Mouse (Mus musculus): ENCODE measurements at regions not wholly inside any gene's neighbourhood (a gene's known extent, or its start where the extent isn't known, plus 50 kb on each side); places are given as distances from the start of the nearest gene placed in this dataset.

DNA sequence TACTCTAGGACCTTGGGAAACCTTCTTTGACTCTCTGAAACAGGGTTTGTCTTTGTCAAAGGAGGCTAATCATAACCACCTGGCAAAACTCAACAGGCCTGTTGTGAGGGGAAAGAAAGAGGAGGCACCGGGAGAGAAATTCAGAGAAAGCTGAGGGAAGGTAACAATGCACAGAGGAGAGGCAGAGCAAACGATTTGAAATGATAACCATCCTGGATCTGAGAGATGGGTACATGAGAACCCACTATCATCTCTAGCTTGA, 108.3 kb upstream of the Zfp703 start:
- TF ChIP-seq GATA1 (IDR thresholded peaks at IDR 0.05; ENCODE audit: low read length), result no peak

DNA sequence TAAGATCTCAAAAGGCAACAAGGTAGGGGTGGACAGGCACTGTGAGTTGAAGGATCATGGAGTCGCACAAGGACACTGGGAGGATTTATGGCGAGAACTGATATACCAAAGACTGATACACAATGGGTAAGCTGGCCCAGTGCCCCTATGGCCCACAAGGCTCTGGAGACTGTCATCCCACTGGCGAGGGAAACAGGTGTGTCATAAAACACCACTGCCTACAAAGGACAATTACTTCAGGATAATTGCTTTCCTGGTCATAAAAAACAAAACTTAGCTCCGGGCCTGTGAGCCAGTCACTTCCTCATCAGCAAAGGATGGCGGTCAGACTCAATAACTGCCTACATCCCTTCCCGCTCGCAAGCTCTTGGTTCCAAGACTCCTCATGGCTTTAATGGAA, 105.3 kb upstream of the Zfp703 start:
- no peak for TF ChIP-seq GATA1 (IDR thresholded peaks at IDR 0.05; ENCODE audit: low read length)

DNA sequence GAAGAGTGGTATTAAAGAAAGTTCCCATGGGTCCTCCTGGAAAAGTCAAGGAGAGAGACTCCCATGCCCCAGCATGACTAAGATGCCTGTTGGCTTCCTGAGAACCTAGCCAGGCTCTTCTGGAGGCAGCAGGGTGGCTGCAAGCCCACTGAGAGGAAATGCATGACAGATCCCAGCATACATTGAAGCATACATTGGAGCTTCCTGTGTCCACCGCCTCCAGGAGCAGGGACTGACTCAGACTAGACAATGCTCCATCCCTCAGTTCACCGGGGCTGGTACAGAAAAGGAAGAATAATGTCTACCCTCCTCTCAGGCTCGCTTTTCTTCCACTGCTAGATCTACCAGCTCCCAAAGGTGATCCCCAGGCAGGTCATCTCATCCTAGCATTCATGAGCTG, 104.7 kb upstream of the Zfp703 start:
- TF ChIP-seq GATA1 (IDR thresholded peaks at IDR 0.05; ENCODE audit: low read length), result no peak

DNA sequence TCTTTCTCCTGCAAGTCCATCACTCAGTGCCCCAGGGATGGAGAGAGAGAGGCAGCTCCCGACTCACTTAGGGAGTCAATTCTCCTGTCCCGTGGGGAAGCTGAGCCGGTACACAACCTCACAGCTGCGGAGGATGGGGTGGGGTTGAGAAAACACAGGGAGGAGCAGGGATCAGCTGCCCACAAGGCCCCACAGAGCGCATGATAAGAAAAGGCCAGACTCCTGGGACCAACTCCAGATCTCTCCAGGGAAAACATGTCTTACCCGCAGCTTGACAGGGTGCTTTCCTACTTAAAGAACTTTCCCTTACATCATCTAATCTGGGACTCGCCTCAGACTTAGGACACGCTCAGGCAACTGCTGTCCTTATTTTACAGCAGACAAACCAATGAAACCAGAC, 104.3 kb upstream of the Zfp703 start:
- TF ChIP-seq GATA1 (IDR thresholded peaks at IDR 0.05; ENCODE audit: low read length), result no peak

DNA sequence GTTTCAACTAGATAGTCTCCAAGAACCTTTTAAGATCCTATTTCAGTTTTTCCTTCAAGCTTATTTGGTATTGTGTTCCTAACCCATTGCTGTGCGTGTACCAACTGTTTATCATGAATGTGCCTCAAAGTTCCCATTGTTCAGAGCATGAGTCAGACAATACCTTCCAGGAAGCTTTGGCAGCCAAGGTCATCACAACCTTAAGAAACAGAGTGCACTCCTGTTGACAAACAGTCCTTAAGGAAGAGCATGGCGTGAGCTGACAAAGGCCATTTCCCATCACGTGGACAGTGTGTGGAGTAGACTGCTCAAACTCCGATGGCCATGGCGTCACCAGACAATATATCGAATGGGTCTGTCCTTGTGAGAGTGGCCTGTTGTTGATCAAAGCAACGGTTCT, 96.9 kb upstream of the Zfp703 start:
- no peak for TF ChIP-seq GATA1 (IDR thresholded peaks at IDR 0.05; ENCODE audit: low read length)

DNA sequence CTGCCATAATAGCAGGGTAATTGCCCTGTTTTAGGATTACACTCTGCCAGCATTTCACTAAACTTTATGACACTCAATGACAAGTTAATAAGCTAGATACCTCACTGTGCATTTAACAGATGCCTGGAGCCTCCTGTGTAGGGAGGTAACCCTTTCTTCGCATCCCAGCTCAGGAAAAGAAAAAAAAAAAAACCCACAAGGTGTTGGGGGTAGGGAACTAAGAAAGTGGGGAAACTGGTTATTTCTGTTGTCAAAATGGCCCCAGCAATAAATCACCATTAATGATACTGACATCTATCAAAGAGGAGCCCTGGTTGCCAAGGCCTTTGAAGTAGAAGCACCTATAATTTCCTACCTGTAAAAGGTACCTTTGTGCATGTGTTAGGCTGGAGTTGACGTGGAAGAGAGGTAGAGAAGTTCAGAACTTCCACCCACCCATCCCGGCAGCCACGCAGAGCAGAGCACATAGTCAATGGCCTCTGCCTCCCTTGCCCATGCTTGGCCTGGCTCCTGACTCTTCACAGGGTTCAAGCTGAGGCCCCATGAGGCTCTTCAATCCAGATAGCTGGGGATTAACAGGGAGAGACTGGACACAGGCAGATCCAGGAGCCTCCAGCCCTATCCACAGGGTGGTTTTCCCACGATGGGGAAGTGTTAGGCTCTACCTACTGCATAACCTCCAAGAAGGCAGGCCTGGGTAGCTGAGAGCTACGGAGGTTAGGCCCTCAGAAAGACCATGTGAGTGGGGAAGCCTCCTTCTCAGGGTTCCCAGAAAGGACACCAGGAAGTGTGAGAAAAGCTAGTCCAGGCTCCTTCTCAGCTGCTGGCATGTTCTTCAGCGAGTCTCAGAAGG, 95.6 kb upstream of the Zfp703 start:
- no peak for TF ChIP-seq GATA1 (IDR thresholded peaks at IDR 0.05; ENCODE audit: low read length)

DNA sequence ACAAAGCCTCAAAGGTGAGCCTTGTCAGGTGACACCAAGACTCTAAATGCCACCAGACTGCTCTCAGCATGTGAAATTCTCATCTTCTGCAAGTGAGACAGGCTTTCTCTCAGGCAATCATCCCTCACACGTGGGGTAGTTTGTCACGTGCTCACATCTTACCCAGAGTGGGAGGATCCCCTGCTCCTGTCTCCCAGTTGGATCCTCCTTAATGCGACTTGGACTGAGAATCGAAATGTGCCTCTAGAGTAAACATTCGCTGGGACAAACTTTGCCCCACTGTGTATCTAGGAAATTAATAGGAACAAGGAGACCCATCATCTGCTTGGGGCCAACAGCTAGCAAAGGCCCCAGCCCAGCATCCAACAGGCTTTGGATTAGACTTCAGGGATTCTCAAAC, 94.5 kb upstream of the Zfp703 start:
- no peak for TF ChIP-seq GATA1 (IDR thresholded peaks at IDR 0.05; ENCODE audit: low read length)

DNA sequence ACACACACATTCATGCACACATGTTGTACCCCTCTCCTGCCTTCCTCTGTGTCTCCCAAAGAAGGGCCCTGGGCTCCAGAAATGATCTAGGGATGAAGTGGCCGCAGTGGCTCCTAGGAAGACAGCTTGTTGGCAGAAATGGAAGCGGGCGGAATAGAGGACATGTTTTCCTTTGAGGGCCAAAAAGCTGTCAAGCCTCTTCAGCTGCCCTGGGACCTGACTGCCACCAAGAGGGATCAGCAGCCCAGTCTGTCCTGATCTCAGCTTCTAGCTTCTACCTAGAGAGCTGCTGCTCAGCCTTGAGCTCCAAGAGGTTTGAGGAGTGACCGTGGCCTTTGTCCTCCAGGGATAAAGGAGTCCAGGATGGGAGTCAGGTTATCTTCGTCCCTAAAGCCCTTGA, 93.8 kb upstream of the Zfp703 start:
- TF ChIP-seq GATA1 (IDR thresholded peaks at IDR 0.05; ENCODE audit: low read length), result no peak

DNA sequence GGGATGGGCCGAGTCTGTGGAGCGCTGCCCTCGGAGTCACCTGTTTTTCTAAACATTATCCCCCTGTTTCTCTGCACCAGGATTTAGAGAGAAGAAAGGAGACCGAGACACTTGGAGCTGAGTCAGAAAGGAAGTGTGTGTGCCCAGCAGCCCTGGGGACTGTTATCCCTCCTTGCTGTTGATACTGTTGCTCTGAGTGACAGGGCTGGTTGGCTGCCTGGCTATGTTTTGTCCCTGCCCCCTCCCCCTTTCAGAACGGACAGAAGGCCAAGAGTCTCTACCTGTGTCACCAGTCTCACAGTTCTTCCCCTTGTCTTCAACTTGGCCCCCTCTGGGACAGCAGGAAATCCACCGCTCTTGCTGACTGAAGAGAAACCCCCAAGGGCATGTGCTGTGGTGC, 93.4 kb upstream of the Zfp703 start:
- no peak for TF ChIP-seq GATA1 (IDR thresholded peaks at IDR 0.05; ENCODE audit: low read length)

DNA sequence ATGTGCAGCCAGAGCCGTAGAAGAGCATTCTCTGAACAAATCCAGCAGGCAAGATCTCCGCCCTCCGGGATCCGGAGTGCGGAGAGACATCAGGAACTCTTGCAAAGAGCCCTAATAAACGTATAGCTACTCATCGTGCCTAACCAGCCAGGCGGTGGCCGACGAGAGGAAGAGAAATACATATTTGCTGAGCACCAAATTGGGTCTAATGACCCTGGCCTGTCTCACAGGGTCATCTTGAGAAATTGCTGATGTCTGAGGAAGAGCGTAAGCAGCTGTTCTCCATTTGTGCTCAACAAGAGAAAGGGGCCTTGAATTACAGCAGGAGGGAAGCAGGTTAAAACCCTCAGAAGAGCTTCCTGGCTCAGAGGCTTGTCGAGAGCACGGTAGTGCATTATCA, 92.8 kb upstream of the Zfp703 start:
- no peak for TF ChIP-seq GATA1 (IDR thresholded peaks at IDR 0.05; ENCODE audit: low read length)

DNA sequence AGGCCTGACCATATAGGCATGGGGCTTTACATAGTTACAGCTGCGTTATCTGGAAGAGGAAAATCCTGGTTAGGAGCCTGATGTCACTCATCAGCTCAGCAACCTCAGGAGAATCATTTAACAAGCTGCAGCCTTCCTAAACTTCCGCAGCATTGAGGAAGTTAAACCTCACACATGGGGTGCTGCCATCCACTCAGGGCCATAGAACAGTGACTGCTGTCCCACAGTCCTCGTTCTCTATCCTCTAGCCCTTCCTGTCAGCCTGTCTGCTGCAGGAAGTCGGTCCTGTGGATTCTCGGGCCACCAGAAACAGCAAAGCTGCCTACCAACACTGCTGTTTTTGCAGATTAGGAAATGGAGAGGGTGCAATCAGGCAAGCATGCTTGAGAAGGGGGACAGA, 91.8 kb upstream of the Zfp703 start:
- no peak for TF ChIP-seq GATA1 (IDR thresholded peaks at IDR 0.05; ENCODE audit: low read length)

DNA sequence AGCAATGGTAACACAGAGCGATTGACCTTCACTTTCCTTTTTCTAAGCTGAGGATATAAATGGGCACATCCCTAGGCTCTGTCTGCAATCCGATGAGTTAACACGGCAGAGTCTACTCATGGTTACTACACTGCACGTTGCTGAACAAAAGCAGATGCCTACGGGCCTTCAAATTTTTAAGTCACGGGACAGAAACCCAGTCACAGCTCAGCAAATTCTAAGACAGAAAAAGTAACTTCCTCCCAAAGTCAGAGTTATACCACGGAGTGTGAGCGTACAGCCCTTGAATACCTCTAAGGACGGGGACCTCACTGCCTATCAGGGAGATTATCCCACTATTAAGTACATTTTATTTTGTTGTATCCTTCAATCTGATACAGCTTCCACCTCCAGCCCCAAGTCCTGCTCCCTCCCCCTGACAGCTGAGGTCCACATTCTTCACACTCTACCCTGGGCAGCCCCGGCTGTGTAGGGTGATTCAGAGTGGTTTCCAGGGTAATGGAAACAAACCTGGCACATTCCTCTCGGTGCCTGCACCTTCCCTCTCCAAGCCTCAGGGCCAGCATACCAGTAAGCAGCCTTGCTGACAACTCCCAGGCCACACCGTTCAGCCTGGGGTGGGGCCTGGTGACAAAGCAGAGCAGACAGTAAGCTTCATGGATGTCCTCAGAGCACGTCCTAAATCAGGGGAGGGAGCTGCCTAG, 90.2 kb upstream of the Zfp703 start:
- TF ChIP-seq GATA1 (IDR thresholded peaks at IDR 0.05; ENCODE audit: low read length), result no peak

DNA sequence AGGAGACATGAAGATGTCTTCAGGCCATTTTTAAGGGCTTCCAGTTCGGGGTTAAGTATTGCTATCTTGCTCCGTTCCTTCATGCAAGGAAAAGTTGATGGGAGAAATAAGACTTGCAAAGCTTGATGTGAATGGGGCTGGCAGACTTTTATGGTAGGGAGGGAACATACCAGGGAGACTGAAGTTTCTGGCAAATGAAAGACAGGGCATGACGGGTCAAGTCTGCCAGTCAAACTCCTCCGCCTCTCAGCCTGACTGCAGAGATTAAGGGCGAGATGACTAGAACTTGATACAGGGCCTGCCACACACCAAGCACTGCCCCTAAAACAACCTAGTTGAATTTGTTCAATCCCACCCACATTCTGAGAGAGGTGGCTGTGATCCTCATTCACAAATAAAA, 89.6 kb upstream of the Zfp703 start:
- no peak for TF ChIP-seq GATA1 (IDR thresholded peaks at IDR 0.05; ENCODE audit: low read length)

DNA sequence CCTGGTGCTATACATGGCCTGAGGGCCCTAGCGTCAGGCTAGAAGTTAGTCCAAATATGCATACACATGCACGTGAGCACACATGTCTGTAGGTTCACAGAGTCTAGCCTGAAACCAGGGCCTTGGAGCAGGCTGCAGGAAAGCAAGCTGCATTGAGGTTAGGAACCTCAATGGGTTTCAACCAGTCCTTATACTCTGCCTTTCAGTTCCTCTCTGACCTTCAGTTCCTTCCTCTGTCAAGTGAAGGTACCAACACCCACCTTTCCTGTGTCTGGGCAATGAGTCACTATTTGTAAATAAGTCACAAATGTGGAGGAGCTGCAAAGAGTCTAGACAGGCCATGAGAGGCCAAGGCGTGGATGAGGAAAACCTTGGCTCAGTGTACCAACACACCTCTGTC, 89.1 kb upstream of the Zfp703 start:
- TF ChIP-seq GATA1 (IDR thresholded peaks at IDR 0.05; ENCODE audit: low read length), result no peak

DNA sequence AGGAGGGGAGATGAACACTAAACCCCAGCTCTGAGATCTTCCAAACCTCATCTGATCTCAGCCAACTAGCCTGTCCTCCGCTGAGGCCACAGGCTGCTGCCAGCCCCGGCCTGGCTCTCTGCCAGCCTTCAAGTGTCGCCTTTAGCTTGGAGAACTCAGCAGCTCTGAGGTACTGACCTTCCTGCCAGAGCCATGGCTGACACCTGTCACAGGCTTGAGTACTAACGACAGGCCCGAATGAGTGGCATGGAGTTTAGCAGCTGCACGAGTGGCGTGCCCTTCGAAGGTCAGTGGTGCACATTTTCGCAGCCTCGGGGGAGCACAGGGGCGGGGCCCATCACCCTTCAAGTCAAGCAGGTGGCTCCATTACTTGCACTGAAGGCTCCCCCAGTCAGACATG, 85.2 kb upstream of the Zfp703 start:
- no peak for TF ChIP-seq GATA1 (IDR thresholded peaks at IDR 0.05; ENCODE audit: low read length)

DNA sequence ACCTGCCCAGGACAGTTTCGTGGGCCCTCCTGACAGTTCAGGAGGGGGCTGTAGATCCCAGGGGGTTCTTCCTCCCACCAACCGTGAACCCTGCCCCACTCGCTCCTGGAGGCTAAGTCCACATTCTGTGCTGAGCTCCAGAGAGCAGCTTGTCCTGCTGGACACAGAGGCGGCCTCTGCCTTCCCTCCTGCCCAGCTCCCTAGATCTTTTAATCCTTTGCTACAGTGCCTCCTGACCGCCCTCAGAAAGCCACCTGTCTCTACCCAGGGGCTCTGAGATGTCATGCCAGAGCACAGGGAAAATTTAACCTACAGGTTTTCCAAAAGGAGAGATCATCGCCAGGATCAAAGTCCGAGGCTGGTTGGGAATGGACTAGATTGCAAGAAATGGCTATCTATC, 84.7 kb upstream of the Zfp703 start:
- no peak for TF ChIP-seq GATA1 (IDR thresholded peaks at IDR 0.05; ENCODE audit: low read length)

DNA sequence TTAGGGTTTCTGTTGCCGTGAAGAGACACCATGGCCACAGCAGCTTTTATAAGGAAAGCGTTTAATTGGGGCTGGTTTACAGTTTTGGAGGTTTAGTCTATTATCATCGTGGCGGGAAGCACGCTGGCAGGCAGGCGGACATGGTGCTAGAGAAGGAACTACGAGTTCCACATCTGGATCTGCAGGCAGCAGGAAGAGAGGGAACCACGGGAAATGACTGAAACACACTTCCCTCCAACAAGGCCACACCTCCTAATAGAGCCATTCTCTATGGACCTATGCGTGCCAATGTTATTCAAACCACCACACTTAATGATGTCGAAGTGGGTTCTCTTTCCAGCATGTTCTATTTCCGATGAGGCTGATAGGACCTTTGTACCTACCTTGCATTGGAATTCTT, 81.3 kb upstream of the Zfp703 start:
- no peak for TF ChIP-seq GATA1 (IDR thresholded peaks at IDR 0.05; ENCODE audit: low read length)

Data from G1E-ER4 (cell line).